Mouse (Mus musculus) kidney, adult 2 months (tissue): ENCODE results near the gene Pitpnb.

Experiments used
- CTCF ChIP-seq: fragments of 200-500 bp; conservative IDR thresholded peaks from 2 replicates; pipeline ENCODE4 v1.5.1; 2011; ENCODE audit warnings: low read depth, mild to moderate bottlenecking, control low read depth, low read length, moderate library complexity, mixed read lengths; ENCODE audit not compliant: insufficient read depth, insufficient read length
- POLR2A ChIP-seq: fragments of 200-500 bp; IDR thresholded peaks from one replicate; pipeline ENCODE4 v1.6.1; 2011; ENCODE audit warnings: low read depth, low read length, control low read depth

DNA sequence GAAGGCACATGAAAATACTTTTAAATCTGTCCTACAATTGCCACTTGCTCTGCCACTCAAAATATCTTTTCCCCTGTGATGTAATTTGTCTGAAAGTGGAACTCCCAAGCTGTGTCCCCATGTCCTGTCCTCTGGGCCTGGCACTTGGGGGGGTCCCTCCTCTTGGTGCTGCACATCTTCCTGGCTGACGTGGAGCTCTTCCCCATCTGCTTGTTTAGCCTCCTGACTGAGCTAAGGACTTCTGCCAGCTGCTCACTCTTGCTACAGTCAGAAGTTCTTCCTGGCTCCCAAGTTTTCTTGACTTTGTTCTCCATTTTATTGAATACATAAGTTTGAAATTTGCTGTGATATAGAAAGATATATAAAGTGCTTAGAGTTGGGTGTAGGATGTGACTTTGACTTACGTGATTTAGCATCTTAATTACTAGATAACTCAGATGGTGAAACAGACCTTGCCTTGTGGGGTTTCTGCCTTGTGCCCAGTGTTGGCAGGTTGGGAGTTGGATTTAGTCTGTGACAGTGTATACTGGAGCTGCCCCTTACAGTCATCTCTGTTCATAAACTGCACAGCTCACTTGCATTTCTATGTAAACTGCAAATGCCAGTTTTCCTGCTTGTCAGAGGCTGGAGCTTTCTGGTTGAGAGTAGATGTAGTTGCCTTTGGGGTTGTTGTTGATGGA lies 14.3 kb downstream of the Pitpnb start:
- no peak for TF ChIP-seq CTCF
- no peak for TF ChIP-seq POLR2A
